Mouse (Mus musculus) small intestine, adult 2 months (tissue): ENCODE results near the gene Gpr18.

ENCODE experiments used
- CTCF ChIP-seq: fragments of 200-500 bp; IDR thresholded peaks from 2 replicates; pipeline ENCODE4 v1.5.1; 2012; ENCODE audit warnings: low read depth, mild to moderate bottlenecking, control low read depth, inconsistent platforms, low read length, moderate library complexity, mixed read lengths; ENCODE audit not compliant: insufficient replicate concordance, insufficient read length; ENCODE audit errors: extremely low read depth
- POLR2A ChIP-seq: fragments of 200-500 bp; IDR thresholded peaks from 2 replicates; pipeline ENCODE4 v1.6.1; 2012; ENCODE audit warnings: low read depth, mild to moderate bottlenecking, control low read depth, inconsistent platforms, low read length, moderate library complexity

DNA sequence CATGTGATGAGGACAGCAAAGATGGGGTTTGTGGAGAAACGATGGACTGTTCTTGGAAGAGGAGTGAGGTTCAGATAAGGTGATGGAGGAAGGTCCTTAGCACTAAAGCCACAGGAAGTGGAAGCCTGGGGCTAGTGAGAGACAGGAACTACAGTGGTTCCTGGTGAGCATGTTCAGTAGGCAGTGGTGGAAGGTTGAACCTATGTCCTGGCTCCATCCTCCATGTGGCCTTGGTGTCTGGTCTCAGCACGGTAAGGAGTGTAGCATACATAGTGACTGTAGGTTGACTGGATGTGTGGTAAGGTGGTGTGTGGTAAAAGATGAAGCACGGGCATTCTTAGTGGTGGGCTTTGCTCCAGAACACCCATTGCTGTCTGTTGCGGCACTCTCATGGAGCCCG is 34.3 kb upstream of the Gpr18 start:
- TF ChIP-seq CTCF (no peak), POLR2A (no peak)
